Mouse (Mus musculus) right cerebral cortex, adult 2 months (tissue): ENCODE results near the gene Phactr4.
A peak's percentile ranks its signal among the peaks of the same experiment; 100 is the strongest.
"Not testable (repeated sequence)": the region's sequence is repeated elsewhere in the genome, so short reads cannot be mapped to it uniquely, and the experiment has no call there.

Source experiments
- DNase-seq, 2 experiments: peaks; one replicate each; pipeline ENCODE4 v3.0.0; 2021 to 2022; ENCODE audit warnings: low spot score in 2 of 2

The Phactr4 gene

DNA sequence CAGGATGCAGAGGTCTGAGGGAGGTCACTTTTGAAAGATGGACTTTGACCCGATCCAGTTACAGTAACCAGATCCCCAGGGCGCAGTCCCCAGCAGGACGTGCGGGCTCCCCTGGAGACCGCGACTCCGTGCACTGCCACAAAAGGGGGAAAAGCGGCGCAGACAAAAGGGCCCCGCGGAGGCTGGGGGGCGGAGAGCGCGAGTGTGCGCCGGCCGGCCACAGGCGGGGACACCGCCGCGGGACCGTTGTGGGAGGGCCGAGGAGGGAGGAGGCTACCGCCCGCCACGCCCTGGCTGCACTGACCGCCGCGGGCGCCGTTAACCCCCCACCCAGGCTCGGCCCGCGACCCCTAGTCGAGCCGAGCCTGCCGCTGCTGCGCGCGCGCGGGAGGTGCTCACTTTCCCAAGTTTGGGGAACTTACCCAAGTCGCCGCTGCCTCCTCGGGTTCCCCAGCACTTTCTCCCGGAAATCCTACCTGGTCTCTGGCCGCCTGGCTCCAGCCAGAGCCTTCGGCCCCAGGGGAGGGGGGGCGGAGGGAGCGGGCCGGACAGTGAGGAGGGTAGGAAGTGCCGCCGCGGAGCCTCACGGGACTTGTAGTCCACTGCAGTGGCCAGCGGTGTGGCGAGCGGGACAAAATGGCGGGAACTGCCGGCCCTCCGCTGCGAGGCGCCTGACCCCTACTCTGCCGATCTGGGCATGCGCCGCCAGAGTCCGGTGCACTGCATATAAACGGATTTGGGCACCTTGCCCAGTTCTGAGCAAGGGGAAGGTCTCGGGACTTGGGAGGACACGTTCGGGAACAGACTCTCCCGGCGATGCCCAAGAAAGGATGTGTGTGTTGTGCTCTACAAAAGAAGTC lies at the start of gene Phactr4:
Gene Phactr4, minus strand, starts transcription at position 567 of the 860 bp plus-strand sequence.
- DNase-seq: peak; percentile 88 to 93

DNA sequence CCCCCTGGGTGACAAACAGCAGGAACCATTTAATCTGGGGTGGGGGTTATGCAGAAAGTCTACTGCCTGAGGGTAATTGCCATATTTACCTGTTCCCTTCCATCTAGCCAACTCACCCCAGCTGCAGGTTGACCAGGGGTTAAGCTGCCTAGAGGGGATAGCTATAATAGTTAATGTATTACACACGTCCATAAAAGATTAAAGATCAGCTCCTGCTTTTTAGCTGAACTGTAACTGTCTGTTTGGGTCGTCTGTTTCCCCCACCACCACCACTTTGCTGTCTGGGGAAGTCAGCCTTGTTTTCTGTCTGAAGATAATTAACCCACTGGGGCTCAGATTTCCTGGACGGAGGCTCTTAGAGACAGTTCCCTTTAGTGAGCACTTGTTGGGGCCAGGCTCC lies 47.6 kb upstream of the Phactr4 start:
- DNase-seq: no peak

DNA sequence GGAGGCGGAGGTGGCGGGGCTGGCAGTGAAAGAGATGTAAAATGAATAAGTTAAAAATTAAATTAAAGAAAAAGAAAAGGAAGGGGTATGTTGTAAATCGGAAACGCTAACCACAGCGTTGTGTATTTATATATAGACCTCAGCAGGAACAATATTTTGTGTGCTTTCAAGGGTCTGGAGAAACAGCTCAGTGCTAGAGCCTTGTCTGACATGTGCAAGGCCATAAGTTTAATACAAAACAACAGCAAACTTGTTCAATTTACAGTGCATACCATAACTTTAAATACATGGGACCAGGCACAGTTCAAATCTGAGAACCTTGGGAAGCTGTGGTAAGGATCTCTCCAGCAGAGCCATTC lies 41.9 kb upstream of the Phactr4 start:
- peak in 1 of 2 experiments; percentile 2 for DNase-seq

DNA sequence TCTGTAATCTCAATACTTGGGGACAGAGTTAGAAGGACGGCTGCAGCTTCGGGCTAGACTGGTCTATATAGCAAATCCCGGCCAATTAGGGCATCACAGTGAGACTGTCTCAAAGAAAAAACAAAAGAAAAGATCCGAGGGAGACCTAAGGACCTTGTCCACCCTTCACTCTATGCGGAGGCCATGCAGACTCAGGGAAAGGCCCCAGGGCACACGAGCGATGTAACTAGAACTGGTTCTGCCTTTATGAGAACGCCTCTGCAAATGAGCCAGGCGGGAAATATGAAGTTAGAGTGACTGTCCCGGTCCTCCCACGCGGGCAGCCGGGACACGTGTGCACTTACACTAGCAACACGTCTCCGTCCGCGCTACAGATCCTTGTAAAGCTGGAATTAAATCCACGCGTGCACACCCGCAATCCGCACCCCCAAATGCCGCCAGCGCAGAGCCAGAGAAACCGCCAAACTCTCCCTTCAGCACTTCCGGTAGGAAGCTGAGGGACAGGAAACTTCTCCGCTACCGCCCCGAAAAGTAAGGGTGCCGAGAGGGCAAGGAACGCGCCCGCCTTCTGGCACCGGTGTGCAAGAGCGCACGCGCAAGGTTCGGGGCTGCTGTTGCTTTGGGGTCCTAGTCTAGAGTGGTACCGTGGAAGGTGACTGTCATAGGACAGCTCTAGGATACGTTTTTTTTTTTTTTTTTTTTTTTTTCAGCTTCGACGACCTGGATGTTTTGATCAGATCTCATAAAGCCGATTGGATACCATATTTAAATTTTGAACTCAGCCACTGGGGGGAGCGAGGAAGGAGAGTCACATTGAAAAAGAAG lies 41.4 kb upstream of the Phactr4 start, which contains the start of gene Med18:
Gene Med18, minus strand, starts transcription at position 492 of the 825 bp plus-strand sequence.
- DNase-seq: peak; percentile 94 to 97

DNA sequence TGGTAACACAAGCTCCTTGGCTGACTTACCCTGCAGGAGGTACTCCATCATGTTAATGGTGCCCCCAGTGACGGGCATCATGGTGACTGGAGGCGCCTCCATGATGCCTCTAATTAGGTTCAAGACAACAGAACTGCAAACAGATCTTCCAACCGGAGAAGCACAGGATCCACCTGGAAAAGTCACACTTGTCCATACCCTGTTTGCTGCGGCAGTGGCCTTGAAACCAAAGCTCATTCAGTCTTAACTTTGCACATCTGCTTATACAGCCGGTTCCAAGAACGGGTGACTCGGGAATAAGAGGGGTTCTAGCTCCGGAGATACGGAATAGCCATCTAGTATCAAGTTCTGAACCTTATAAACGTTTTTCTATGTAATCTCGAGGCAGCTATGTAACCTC lies 40.5 kb upstream of the Phactr4 start:
- DNase-seq: peak in 1 of 2 experiments; percentile 4

DNA sequence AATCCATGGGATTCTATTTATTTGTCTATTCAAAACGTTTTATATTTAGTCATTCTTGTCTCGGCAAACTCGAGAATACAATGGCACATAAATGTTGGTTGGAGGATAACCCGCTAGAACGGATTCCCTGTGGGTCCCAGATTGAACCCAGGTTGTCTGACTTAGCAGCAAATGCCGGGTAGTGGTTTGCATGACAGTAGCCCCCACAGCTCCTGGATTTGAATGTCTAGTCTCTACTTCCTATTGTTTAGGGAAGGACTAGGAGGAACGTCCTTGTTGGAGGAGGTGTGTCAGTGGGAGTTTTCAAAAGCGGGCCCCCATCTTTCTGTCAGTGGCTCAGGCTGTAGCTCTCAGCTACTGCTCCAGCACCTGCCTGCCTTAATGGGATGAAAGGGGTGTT lies 37.9 kb upstream of the Phactr4 start:
- no peak for DNase-seq

DNA sequence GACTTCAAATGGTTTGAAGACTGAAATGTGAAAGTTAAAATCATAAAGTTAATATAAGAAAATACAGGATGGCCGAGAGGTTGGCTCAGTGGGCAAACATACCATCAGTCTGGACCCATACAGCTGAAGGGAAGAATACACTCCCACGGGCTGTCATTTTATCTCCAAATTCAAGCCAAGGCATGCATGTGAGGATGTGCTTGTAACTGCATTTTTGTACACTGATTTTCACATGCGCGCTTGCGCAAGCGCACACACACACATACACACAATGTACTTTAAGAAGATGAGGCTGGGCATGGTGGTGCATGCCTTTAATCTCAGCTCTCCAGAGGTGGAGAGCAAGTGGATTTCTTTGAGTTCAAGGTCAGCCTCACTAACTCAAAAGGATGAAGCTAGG lies 33.3 kb upstream of the Phactr4 start:
- no peak for DNase-seq

DNA sequence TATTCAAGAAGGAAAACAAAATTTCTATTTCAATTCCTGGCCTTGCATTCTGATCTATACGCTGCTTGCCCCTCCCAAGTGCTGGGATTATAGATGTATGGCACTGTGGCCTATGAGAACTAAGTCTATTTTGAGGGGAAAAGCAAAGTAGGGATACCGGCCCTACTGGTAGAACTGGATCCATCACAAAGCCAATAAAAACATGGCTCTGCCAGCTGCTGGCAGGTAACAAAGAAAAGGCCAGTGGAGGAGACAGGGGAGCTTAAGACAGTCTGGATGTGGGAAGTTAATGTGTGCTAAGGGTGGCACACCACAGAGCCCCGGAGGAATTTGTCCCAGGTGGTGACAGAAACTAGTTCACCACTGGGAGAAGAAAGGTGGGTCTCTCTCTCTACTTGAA lies 32.9 kb upstream of the Phactr4 start:
- DNase-seq: no peak

DNA sequence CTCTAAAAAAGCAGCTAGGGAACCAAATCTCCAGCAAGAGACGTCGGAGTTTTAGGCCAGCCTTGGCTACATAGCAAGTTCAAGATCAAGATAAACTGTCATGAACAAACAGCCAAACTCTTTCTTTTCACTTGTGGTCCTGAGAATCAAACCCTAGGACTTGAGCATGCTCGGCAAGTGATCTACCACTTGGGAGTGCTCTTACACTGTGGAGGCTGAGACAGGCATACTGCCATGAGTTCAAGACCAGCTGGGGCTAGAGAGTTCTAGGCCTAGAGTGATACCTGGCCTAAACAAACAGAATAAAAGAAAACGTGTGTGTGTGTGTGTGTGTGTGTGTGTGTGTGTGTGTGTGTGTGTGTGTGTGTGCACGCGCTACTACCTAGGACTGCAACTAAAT lies 31.9 kb upstream of the Phactr4 start:
- DNase-seq: no peak

DNA sequence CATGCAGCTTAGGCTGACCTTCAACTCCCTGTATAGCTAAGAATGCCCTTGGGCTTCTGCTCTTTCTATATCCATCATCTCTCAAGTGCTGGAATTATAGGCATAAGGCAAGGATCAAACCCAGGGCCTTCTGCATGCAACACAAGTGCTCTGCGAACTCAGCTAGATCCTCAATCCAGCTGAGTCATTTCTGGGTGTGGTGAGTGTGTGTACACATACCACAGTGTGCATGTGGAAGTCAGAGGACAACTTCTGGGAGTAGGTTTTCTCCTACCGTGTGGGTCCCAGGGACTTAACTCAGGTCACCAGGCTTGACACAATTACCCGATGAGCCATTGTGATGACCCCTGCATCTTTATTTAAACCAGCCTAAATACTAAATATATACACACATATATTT lies 27.5 kb upstream of the Phactr4 start:
- DNase-seq: no peak

DNA sequence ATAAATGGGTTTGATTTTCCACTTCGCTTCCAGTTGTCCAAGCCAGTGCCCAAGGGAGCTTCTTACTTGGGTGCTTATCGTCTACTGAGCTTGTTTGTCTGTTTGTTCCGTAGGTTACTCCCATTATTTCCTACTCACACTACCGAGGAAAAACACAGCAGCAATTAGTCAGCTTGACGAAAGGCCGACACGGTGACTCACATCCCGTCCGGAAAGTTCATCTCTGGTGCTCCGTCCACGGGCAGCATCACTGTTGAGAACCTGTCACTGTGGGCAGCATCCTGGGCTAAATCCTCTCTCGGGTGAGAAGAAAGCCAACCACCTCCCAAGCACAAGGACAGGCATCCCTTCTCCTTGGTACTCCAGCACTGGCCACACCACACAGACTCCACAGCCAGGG lies 23.8 kb upstream of the Phactr4 start:
- DNase-seq: no peak

DNA sequence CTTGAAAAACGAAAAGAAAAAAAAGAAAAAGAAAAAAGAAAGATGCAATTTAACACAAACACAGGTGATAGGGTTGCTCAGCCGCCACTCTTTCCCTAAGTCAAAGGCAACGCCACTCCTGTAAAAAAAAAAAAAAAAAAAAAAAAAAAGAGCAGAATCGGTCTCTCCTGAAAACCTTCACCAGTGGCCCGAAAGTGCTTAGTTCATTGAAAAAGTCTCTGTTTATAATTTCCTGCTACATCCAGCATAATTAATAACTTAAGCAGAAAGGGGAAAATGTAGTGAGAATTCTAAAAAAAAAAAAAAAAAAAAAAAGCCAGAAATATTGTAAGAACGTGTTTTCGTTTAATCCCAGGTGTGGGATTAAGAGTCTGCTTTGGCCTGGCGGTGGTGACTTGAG lies 22.2 kb upstream of the Phactr4 start:
- no peak for DNase-seq

DNA sequence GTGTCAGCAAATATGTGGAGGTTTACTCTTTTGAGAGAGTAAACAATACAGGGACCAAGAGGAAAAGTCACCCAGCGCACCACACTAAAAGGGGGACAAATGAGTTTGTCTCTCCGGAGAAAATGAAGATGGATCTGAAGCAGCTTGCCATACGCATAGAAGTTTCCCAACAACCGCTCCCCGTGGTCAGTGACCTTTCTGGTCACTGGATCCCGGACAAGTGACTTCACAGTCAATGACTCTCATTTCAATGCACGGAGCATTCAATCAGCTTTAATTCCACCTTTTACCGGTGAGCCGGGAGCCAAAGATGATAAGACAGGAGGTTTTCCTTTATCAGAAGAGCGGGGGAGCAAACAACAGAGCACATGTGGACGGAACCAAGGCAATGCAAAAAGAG lies 15.6 kb upstream of the Phactr4 start:
- DNase-seq: no peak

DNA sequence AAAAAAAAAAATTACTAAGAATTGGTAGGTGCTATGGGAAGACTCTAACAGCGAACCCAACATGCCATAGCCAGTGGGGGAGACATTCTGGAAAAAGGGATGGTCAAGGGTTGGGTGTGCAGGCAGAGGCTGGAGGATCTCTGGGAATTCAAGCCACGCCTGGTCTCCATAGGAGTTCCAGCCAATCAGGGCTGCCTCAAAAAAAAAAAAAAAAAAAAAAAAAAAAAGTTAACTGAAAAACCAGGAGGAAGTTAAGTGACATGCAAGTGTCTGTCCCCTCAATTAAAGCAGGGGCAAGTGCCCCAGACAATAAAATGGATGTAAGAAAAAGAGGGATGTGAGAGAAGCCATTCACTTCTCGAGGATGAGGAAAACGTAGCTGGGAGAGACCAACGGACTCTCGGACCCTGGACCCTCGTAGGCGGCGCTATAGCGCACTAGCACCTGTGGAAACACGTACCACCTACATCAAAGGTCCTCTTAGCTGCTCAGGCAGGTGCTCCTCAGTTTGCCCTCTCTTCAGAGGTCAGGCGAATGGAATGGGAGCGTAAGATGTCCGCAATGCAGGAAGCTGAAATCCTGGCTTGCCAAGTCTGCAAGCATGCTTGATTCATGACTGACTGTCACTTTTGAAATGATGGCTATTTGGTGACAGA lies 10.6 kb upstream of the Phactr4 start:
- DNase-seq: no peak

DNA sequence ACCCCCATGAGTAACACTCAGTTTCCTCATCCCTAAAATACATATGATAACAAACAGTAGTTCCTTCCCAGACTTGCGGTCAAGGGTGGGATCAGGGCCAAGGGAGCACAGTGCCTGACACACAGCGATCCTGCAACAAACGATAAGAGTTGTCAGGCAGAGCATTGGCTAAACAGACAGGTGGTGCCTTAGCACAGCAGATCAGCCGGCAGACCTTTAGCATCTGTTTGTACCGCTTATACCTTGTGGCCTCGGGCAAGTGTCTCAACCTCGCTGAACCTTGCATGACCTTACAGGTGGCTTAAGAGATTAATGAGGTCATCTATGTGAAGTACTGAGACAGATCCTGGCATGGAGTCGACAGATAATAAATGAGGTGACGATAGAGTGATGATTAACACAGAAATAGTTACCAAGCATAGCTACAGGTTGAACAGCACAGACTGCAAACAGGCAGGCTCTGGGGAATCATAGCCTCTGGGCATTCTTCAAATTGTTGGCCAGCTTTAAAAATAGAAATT lies 5.8 kb upstream of the Phactr4 start:
- DNase-seq: no peak

DNA sequence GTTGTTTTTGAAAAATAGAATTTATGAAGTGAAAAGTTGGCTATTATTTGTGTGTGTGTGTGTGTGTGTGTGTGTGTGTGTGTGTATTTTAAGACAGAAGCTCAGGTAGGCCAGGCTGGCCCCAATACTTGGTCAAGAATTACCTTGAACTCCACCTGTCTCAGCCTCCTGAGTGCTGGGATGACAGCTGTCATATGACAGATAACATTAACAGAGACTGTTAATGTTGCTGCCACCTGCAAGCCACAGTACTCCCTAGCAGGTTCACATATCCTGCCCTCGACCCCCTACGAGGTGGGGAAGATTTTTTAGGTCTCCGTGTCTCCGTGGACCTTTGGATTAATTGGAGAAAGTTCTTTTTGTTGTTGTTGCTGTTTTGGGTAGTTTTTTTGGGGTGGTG lies 5.2 kb upstream of the Phactr4 start:
- no peak for DNase-seq

DNA sequence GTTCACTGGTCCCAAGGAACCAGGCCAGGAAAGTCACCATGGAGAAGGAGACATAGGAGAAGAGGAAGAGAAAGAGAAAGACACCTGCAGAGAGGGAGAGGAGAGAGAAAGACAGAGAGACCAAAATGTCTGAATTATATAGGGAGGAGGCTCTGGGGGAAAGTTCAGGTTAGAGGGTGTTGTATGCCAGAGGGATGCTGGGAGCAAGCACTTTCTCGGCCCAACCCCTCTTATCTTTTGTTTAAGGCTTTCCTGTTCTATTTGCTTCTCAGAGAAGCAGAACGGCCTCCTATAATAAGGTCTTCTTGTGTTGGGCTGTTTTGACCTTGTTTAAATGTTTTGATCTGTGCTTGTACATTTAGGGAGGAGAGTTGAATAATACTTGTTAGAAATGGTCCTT lies 3.7 kb upstream of the Phactr4 start:
- no peak for DNase-seq

DNA sequence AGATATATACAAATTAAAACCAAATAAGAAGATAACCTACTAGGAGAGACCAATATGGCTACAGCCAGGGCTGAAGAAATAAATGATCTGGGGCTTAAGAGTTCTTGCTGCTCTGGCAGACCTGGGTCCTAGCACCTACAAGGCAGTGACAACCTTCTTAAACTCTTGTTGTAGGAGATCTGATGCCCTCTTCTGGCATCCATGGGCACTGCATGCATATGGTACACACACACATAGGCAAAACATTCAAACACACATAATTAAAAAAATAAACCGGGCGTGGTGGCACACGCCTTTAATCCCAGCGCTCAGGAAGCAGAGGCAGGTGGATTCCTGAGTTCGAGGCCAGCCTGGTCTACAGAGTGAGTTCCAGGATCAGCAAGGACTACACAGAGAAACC lies 2.5 kb upstream of the Phactr4 start:
- DNase-seq: no peak

DNA sequence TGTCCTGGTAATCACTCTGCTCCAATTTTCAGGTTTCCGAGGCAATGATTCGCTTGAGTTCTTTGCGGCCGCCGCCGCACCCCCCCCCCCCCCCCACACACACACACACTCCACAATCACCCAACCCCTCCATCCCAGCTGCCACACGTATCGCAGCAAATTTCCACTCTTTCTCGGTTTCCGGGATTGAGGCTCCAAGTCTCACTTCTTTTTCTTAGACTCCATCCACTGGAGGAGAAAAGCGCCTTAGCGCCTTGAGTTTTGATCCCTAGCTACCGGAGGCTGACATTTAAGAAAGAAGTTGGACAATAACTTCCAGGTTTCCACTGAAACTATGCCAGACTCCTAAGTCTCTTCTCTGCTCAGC lies 750 bp downstream of the Phactr4 start:
- DNase-seq: peak in 1 of 2 experiments; percentile 15

DNA sequence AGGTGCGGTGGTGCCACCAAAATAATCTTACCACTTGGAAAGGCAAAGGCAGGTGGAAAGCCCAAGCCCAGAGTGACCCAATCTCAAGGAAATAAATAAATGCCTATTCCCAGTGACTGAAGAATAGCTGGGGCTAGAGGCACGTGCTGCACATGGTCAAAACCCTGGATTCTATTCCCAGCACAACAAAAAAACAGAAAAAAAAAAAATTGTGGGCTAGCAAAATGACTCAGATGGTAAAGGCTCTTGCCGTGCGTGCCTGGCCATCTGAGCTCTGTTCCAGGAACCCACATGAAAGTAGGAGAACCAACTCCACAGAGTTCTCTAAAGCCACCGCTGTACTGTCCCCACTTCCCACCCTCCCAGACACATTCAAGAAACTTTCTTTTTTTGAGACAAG lies 1.8 kb downstream of the Phactr4 start:
- DNase-seq: no peak

DNA sequence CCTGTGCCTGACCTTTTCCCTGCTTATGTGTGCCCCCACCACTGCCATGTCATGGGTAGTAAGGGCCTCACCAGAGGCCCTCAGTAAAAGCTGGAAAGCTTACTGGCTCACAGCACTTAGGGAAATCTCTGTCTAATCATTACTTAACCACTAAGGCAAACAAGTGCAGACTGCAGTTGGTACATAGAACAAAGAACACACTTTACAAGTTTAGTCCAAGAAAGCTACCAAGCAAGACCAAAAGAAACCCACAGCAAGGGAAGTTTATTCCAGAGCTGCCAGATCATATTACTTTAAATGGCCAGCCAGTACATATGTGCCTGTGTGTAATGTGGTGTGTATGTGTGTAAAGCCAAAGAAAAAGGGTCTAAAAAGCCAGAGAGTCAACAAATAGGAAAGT lies 6.3 kb downstream of the Phactr4 start:
- no peak for DNase-seq

DNA sequence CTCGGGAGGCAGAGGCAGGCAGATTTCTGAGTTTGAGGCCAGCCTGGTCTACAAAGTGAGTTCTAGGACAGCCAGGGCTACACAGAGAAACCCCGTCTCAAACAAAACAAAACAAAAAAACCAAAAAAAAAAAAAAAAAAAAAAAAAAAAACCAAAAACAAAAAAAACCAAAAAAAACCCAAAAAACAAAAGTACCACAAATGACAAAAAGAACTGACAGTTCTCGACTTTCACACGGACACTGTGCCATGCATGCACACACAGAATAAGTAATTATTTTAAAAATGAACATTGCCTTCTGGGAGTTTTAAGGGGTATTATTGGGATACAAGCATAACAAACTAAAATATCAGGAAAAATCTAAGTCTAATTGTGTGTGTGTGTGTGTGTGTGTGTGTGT lies 9.0 kb downstream of the Phactr4 start:
- not testable (repeated sequence) for DNase-seq
